Mouse (Mus musculus) G1E (cell line): ENCODE results near the gene Fam8a1. TPM values are rescaled to one million over a fixed set of nuclear protein-coding genes. Genes with fewer than 3 reads are reported as not detected.

Experiments
- ATAC-seq: 2 replicates; pipeline ENCODE4 v1.8.0; 2016; ENCODE audit warnings: mild to moderate bottlenecking; ENCODE audit not compliant: insufficient number of reproducible peaks, poor library complexity, low FRiP score, severe bottlenecking; ENCODE audit errors: extremely low read depth
- DNase-seq: peaks from one replicate; pipeline ENCODE4 v3.0.0; 2012; ENCODE audit warnings: low spot score
- H3K27me3 ChIP-seq: 2 replicates; pipeline ENCODE4 v1.6.1; 2012; ENCODE audit warnings: mild to moderate bottlenecking, low read length, inconsistent platforms; ENCODE audit not compliant: insufficient read depth
- H3K36me3 ChIP-seq: replicated peaks from 2 replicates; pipeline ENCODE3; 2012; ENCODE audit warnings: mild to moderate bottlenecking, inconsistent platforms
- H3K4me1 ChIP-seq: 2 replicates; pipeline ENCODE4 v1.6.1; 2012; ENCODE audit warnings: low read depth, low read length, inconsistent platforms, mixed read lengths; ENCODE audit not compliant: insufficient read depth
- H3K4me3 ChIP-seq: 2 replicates; pipeline ENCODE4 v1.5.1; 2012; ENCODE audit warnings: low read depth, mild to moderate bottlenecking, inconsistent platforms, low read length, moderate library complexity, mixed read lengths
- H3K9me3 ChIP-seq: replicated peaks from 2 replicates; pipeline ENCODE4 v1.6.1; 2012; ENCODE audit warnings: inconsistent platforms
- CTCF ChIP-seq: IDR thresholded peaks from 2 replicates; pipeline ENCODE4 v1.5.1; 2012; ENCODE audit warnings: low read depth, low read length, inconsistent platforms, mixed read lengths
- GATA1 ChIP-seq: IDR thresholded peaks from 2 replicates; pipeline ENCODE4 v1.6.1; 2012; ENCODE audit warnings: borderline replicate concordance, low read length, inconsistent platforms, mixed read lengths
- GATA2 ChIP-seq: IDR thresholded peaks from 2 replicates; pipeline ENCODE4 v1.6.1; 2012; ENCODE audit warnings: low read depth, low read length, inconsistent platforms, borderline replicate concordance
- POLR2AphosphoS5 ChIP-seq: IDR thresholded peaks from 2 replicates; pipeline ENCODE4 v1.6.1; 2012; ENCODE audit warnings: low read depth, low read length, inconsistent platforms; ENCODE audit not compliant: insufficient replicate concordance
- TAL1 ChIP-seq: conservative IDR thresholded peaks from 2 replicates; pipeline ENCODE4 v1.6.1; 2012; ENCODE audit warnings: low read depth, low read length, inconsistent platforms, mixed read lengths
- polyA plus RNA-seq: library from polyadenylated mRNA; stranded (reverse); fragments of >175 nt; gene quantifications from 2 replicates; pipeline ENCODE4 v1.2.3, GENCODE M21; 2012
- total RNA-seq, 2 experiments: library from RNA; stranded (forward) in 1 of 2; stranded (reverse) in 1 of 2; fragments of 200-1000 nt in 1 of 2; fragments of >200 nt in 1 of 2; fragmentation: Nextera tagmentation in 1 of 2; gene quantifications; 2 replicates each; pipeline ENCODE4 v1.2.3; 2014 to 2017

The Fam8a1 gene
- total and polyA plus RNA-seq, 3 experiments = 7.2 to 39.4 (median 29.0) TPM

DNA sequence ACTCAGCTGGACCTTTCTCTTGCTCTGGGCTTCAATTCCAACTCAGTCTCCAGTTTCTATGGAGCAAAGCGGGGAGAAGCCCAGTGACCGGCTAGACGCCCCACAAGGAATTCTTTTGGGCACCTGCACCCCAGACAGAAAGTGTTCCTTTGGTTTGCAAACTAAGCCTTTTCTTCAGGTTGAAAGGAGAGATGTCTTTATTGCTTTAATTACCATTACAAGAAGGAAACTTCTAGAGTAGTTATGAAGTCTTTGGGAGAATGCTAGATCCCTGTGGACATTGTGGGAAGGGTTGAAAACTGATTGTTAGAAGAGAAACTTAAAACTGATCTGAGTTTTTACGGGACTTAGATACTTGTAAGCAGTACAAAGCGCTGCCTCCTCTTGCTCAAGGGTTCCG is 23.8 kb upstream of the Fam8a1 start:
- H3K9me3 ChIP-seq = peaks cover 5% of the 10 kb centered on the region; the same call in 1 of the 2 replicates
- H3K4me3 ChIP-seq = no peak overlapping the region
- TF ChIP-seq TAL1 (no peak), GATA1 (no peak), GATA2 (no peak), POLR2AphosphoS5 (no peak), CTCF (no peak)
- H3K36me3 ChIP-seq = no peaks in the 10 kb centered on the region
- H3K27me3 ChIP-seq = peaks cover 14% of the 10 kb centered on the region
- no peak for ATAC-seq
- H3K4me1 ChIP-seq = no peaks in the 10 kb centered on the region
- no peak for DNase-seq

- H3K9me3 ChIP-seq = no peaks in the 10 kb centered on the region
- H3K4me3 ChIP-seq = no peak overlapping the region
- ATAC-seq = no peak
These were observed 17.5 kb upstream of the Fam8a1 start for GRCm38 (mm10) chr13:46651853-46652252.

GRCm38 (mm10) chr13:46652671-46653070 is 16.7 kb upstream of the Fam8a1 start:
- Histone ChIP-seq H3K4me3 (no peak overlapping the region), H3K4me1 (no peaks in the 10 kb centered on the region), H3K9me3 (no peaks in the 10 kb centered on the region), H3K27me3 (peaks cover 20% of the 10 kb centered on the region), H3K36me3 (no peaks in the 10 kb centered on the region)
- no peak for ATAC-seq
- TF ChIP-seq CTCF (no peak), GATA1 (no peak), TAL1 (no peak), GATA2 (no peak), POLR2AphosphoS5 (no peak)
- DNase-seq = no peak

More at GRCm38 (mm10) chr13:46651853-46652252, 17.5 kb upstream of the Fam8a1 start:
- Histone ChIP-seq H3K27me3 (peaks cover 15% of the 10 kb centered on the region), H3K4me1 (no peaks in the 10 kb centered on the region), H3K36me3 (no peaks in the 10 kb centered on the region)
- TF ChIP-seq GATA2 = no peak
- no peak for DNase-seq

DNA sequence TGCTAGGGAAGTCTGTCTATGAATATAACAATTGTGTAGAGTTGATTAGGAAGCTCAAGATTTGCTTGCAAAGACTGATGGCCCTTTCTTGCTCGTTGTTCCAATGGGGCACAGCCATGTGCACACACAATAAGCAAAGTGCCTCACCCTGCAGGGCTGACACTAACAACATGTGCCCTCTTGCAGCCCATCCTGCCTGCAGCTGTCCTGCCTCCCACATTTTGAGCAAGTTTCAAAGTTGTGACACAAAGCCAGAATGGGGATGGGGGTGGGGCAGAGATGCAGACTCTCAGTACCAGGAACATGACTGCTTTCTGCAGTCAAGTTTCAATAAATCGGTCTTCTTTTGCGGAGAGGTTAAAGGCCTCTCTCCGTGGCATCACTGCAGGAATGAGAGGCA is 15.7 kb upstream of the Fam8a1 start:
- ATAC-seq = no peak
- Histone ChIP-seq H3K4me3 (no peak overlapping the region), H3K36me3 (no peaks in the 10 kb centered on the region), H3K9me3 (no peaks in the 10 kb centered on the region), H3K4me1 (no peaks in the 10 kb centered on the region), H3K27me3 (peaks cover 16% of the 10 kb centered on the region)
- no peak for DNase-seq
- no peak for TF ChIP-seq CTCF
- TF ChIP-seq TAL1 = no peak
- no peak for TF ChIP-seq GATA2
- no peak for TF ChIP-seq GATA1
- no peak for TF ChIP-seq POLR2AphosphoS5

DNA sequence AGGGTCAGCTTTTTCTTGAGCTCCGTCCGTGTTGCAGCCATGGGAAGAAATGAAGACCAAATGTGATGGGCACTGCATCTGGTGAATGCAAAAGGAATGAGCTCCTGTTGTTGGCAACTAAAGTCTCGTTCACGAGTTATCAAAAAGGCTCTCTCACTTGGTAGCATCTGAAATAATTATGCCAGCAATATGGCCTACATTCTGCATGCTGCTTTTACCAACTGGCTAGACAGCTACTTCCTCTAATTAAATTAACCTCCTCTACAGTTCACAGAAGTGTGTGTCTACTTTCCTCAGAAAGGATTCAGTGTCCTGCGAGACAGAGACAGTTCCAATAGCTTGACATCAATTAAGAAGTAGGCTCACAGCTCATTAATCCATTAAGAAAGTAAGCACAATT is 14.8 kb upstream of the Fam8a1 start:
- DNase-seq = no peak
- Histone ChIP-seq H3K36me3 (no peaks in the 10 kb centered on the region), H3K9me3 (no peaks in the 10 kb centered on the region), H3K27me3 (peaks cover 18% of the 10 kb centered on the region), H3K4me3 (no peak overlapping the region), H3K4me1 (no peaks in the 10 kb centered on the region)
- no peak for ATAC-seq
- no peak for TF ChIP-seq GATA2
- no peak for TF ChIP-seq CTCF
- no peak for TF ChIP-seq GATA1
- TF ChIP-seq POLR2AphosphoS5 = no peak
- TF ChIP-seq TAL1 = no peak

DNA sequence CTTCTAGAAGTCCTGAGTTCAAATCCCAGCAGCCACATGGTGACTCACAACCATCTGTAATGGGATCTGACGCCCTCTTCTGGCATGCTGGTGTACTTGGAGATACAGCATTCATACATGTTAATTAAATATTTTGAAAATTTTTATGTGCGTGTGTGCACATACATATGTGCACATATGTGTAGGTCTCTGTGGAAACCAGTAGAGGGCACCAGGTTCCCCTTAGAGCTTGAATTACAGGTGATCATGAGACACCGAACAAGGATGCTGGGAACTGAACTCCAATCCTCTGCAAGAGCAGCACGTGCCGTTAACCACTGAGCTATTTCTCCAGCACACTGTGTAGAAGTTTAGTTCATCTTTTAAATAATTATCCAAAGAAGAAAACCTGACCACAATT is 10.1 kb upstream of the Fam8a1 start:
- H3K4me1 ChIP-seq = no peaks in the 10 kb centered on the region
- TF ChIP-seq CTCF (no peak), GATA1 (no peak), POLR2AphosphoS5 (no peak), TAL1 (no peak), GATA2 (no peak)
- peaks cover 28% of the 10 kb centered on the region for H3K27me3 ChIP-seq
- DNase-seq = no peak
- ATAC-seq = no peak
- H3K36me3 ChIP-seq = no peaks in the 10 kb centered on the region
- no peaks in the 10 kb centered on the region for H3K9me3 ChIP-seq
- H3K4me3 ChIP-seq = no peak overlapping the region

- H3K9me3 ChIP-seq = no peaks in the 10 kb centered on the region
- DNase-seq = peak; percentile 6
- no peak overlapping the region for H3K4me3 ChIP-seq
- H3K27me3 ChIP-seq = peaks cover 28% of the 10 kb centered on the region
- TF ChIP-seq CTCF = peak; percentile 8; the same call in 1 of the 2 replicates
- no peak for TF ChIP-seq GATA2
- H3K36me3 ChIP-seq = no peaks in the 10 kb centered on the region
- peaks cover 3% of the 10 kb centered on the region for H3K4me1 ChIP-seq
- ATAC-seq = no peak; the same call in 1 of the 2 replicates
These were observed 5.8 kb upstream of the Fam8a1 start for GRCm38 (mm10) chr13:46663461-46663964.
